Mouse (Mus musculus): Measurements from ENCODE around the gene Trim80. TPM values are rescaled to one million over a fixed set of nuclear protein-coding genes. Genes with fewer than 3 reads are reported as not detected.
"Not testable (repeated sequence)": the region's sequence is repeated elsewhere in the genome, so short reads cannot be mapped to it uniquely, and the experiment has no call there.

Gene Trim80
- total and polyA plus RNA-seq, 3 experiments = 0.14 to 0.59 (median 0.52) TPM

GRCm38 (mm10) chr11:115496559-115496958 is 56.2 kb downstream of the Trim80 start:
- DNase-seq = not testable (repeated sequence)

Small RNA genes within 50 kb of the gene (microRNA-seq; reads per million reads assigned to microRNA genes)
- gene Mir3968 = 0 reads per million in 2 experiments

Other genes with a start within 250 kb of the Trim80 start
- gene Grin2c, start 173.3 kb upstream of the Trim80 start, total RNA-seq (2021) = 1 to 10 TPM; 2.3 to 9.4 TPM
- gene Grin2c, start 173.3 kb upstream of the Trim80 start, polyA plus RNA-seq (2012; rRNA removed) = 13.8 and 25.5 TPM in 2 replicates
- 1,000 to 10,000 TPM; 1,196 to 1,476 TPM for gene Fdxr, start 163.5 kb upstream of the Trim80 start, total RNA-seq (2021)
- 2,178 and 2,420 TPM in 2 replicates for gene Fdxr, start 163.5 kb upstream of the Trim80 start, polyA plus RNA-seq (2012; rRNA removed)
- gene Fads6, start 142.9 kb upstream of the Trim80 start, total RNA-seq (2021) = 10 to 100 TPM; 56.7 to 76.5 TPM
- gene Fads6, start 142.9 kb upstream of the Trim80 start, polyA plus RNA-seq (2012; rRNA removed) = 87.7 and 93.1 TPM in 2 replicates
- not detected for gene Otop2, start 133.4 kb upstream of the Trim80 start, total RNA-seq (2021)
- 0.12 TPM in 1 of 2 replicates, not detected in the other for gene Otop2, start 133.4 kb upstream of the Trim80 start, polyA plus RNA-seq (2012; rRNA removed)
- gene Ush1g, start 118.5 kb upstream of the Trim80 start, total RNA-seq (2021) = under 1 TPM; 0.49 to 0.69 TPM
- gene Ush1g, start 118.5 kb upstream of the Trim80 start, polyA plus RNA-seq (2012; rRNA removed) = 0.50 and 0.52 TPM in 2 replicates
- not detected for gene Otop3, start 105.8 kb upstream of the Trim80 start, total RNA-seq (2021)
- 0.07 TPM in 1 of 2 replicates, not detected in the other for gene Otop3, start 105.8 kb upstream of the Trim80 start, polyA plus RNA-seq (2012; rRNA removed)
- gene Hid1, start 72.8 kb upstream of the Trim80 start, total RNA-seq (2021) = 10 to 100 TPM; 23.8 to 25.0 TPM
- 27.1 and 27.3 TPM in 2 replicates for gene Hid1, start 72.8 kb upstream of the Trim80 start, polyA plus RNA-seq (2012; rRNA removed)
- gene Cdr2l, start 58.6 kb upstream of the Trim80 start, total RNA-seq (2021) = 100 to 1,000 TPM in 1 of 2 experiments, 10 to 100 TPM in 1; 67.8 to 169 TPM
- 63.0 and 75.9 TPM in 2 replicates for gene Cdr2l, start 58.6 kb upstream of the Trim80 start, polyA plus RNA-seq (2012; rRNA removed)
- gene Mrpl58, start 36.8 kb upstream of the Trim80 start, total RNA-seq (2021) = 100 to 1,000 TPM; 163 to 165 TPM
- gene Mrpl58, start 36.8 kb upstream of the Trim80 start, polyA plus RNA-seq (2012; rRNA removed) = 96.1 and 100 TPM in 2 replicates
- 100 to 1,000 TPM; 734 to 761 TPM for gene Atp5h, start 20.6 kb upstream of the Trim80 start, total RNA-seq (2021)
- 14.2 and 14.9 TPM in 2 replicates for gene Atp5h, start 20.6 kb upstream of the Trim80 start, polyA plus RNA-seq (2012; rRNA removed)
- 10 to 100 TPM; 52.1 to 72.0 TPM for gene Kctd2, start 20.4 kb upstream of the Trim80 start, total RNA-seq (2021)
- gene Kctd2, start 20.4 kb upstream of the Trim80 start, polyA plus RNA-seq (2012; rRNA removed) = 62.9 and 80.0 TPM in 2 replicates
- gene Slc16a5, start 21.9 kb downstream of the Trim80 start, total RNA-seq (2021) = under 1 TPM in 1 of 2 experiments, not detected in 1; 0.26 TPM
- gene Slc16a5, start 21.9 kb downstream of the Trim80 start, polyA plus RNA-seq (2012; rRNA removed) = 0.32 TPM in 1 of 2 replicates, not detected in the other
- 10 to 100 TPM in 1 of 2 experiments, 1 to 10 TPM in 1; 6.3 to 11.5 TPM for gene Armc7, start 35.1 kb downstream of the Trim80 start, total RNA-seq (2021)
- gene Armc7, start 35.1 kb downstream of the Trim80 start, polyA plus RNA-seq (2012; rRNA removed) = 17.1 and 17.8 TPM in 2 replicates
- 100 to 1,000 TPM; 124 to 154 TPM for gene Nt5c, start 51.3 kb downstream of the Trim80 start, total RNA-seq (2021)
- gene Nt5c, start 51.3 kb downstream of the Trim80 start, polyA plus RNA-seq (2012; rRNA removed) = 68.4 and 73.4 TPM in 2 replicates
- 100 to 1,000 TPM in 1 of 2 experiments, 10 to 100 TPM in 1; 71.8 to 109 TPM for gene Jpt1, start 73.8 kb downstream of the Trim80 start, total RNA-seq (2021)
- gene Jpt1, start 73.8 kb downstream of the Trim80 start, polyA plus RNA-seq (2012; rRNA removed) = 100 and 102 TPM in 2 replicates
- gene Sumo2, start 95.7 kb downstream of the Trim80 start, total RNA-seq (2021) = 100 to 1,000 TPM; 241 to 251 TPM
- gene Sumo2, start 95.7 kb downstream of the Trim80 start, polyA plus RNA-seq (2012; rRNA removed) = 15.9 and 18.9 TPM in 2 replicates
- gene Nup85, start 123.9 kb downstream of the Trim80 start, total RNA-seq (2021) = 10 to 100 TPM; 32.5 to 46.0 TPM
- gene Nup85, start 123.9 kb downstream of the Trim80 start, polyA plus RNA-seq (2012; rRNA removed) = 24.7 and 28.9 TPM in 2 replicates
- gene Mrps7, start 163.4 kb downstream of the Trim80 start, total RNA-seq (2021) = 100 to 1,000 TPM in 1 of 2 experiments, 10 to 100 TPM in 1; 99.9 to 121 TPM
- 31.8 and 33.5 TPM in 2 replicates for gene Mrps7, start 163.4 kb downstream of the Trim80 start, polyA plus RNA-seq (2012; rRNA removed)
- 10 to 100 TPM; 21.8 to 38.7 TPM for gene Gga3, start 163.5 kb downstream of the Trim80 start, total RNA-seq (2021)
- 22.6 and 38.9 TPM in 2 replicates for gene Gga3, start 163.5 kb downstream of the Trim80 start, polyA plus RNA-seq (2012; rRNA removed)
- gene Mif4gd, start 172.4 kb downstream of the Trim80 start, total RNA-seq (2021) = 100 to 1,000 TPM in 1 of 2 experiments, 10 to 100 TPM in 1; 92.5 to 170 TPM
- gene Mif4gd, start 172.4 kb downstream of the Trim80 start, polyA plus RNA-seq (2012; rRNA removed) = 182 and 243 TPM in 2 replicates
- gene Slc25a19, start 187.8 kb downstream of the Trim80 start, total RNA-seq (2021) = 100 to 1,000 TPM; 117 to 132 TPM
- gene Slc25a19, start 187.8 kb downstream of the Trim80 start, polyA plus RNA-seq (2012; rRNA removed) = 156 and 170 TPM in 2 replicates

Data from adrenal gland, adult 2 months (tissue).